Mouse (Mus musculus) frontal cortex, postnatal 36 days (tissue): ENCODE measurements around the gene Sntg2.

Experiments used
- DNase-seq, 2 experiments: peaks; one replicate each; pipeline ENCODE4 v3.0.0; 2022; ENCODE audit warnings: low spot score in 2 of 2

Gene Sntg2

GRCm38 (mm10) chr12:30202763-30203162 lies 170.4 kb downstream of the Sntg2 start:
- DNase-seq: no peak

GRCm38 (mm10) chr12:30201031-30201430 lies 172.1 kb downstream of the Sntg2 start:
- DNase-seq: no peak

- no peak for DNase-seq
Measured at GRCm38 (mm10) chr12:30200621-30201020, 172.6 kb downstream of the Sntg2 start.

- DNase-seq: peak in 1 of 2 experiments; percentile 65
Measured at GRCm38 (mm10) chr12:30199735-30200134, 173.4 kb downstream of the Sntg2 start.

GRCm38 (mm10) chr12:30198250-30198649 lies 174.9 kb downstream of the Sntg2 start:
- DNase-seq: no peak

GRCm38 (mm10) chr12:30181721-30182120 lies 191.5 kb downstream of the Sntg2 start:
- DNase-seq: no peak

GRCm38 (mm10) chr12:30179623-30180022 lies 193.6 kb downstream of the Sntg2 start:
- no peak for DNase-seq

- DNase-seq: no peak
Measured at GRCm38 (mm10) chr12:30177966-30178365, 195.2 kb downstream of the Sntg2 start.

- no peak for DNase-seq
Measured at GRCm38 (mm10) chr12:30177529-30177928, 195.6 kb downstream of the Sntg2 start.

- DNase-seq: peak in 1 of 2 experiments; percentile 55
Measured at GRCm38 (mm10) chr12:30168491-30168890, 204.7 kb downstream of the Sntg2 start.

- DNase-seq: no peak
Measured at GRCm38 (mm10) chr12:30164538-30164937, 208.6 kb downstream of the Sntg2 start.

- DNase-seq: no peak
Measured at GRCm38 (mm10) chr12:30164005-30164404, 209.2 kb downstream of the Sntg2 start.

- no peak for DNase-seq
Measured at GRCm38 (mm10) chr12:30161731-30162406, 211.3 kb downstream of the Sntg2 start.

GRCm38 (mm10) chr12:30160475-30160874 lies 212.7 kb downstream of the Sntg2 start:
- DNase-seq: no peak

- DNase-seq: no peak
Measured at GRCm38 (mm10) chr12:30159788-30160187, 213.4 kb downstream of the Sntg2 start.

GRCm38 (mm10) chr12:30154079-30154673 lies 219.0 kb downstream of the Sntg2 start:
- no peak for DNase-seq

GRCm38 (mm10) chr12:30142085-30142484 lies 231.1 kb downstream of the Sntg2 start:
- peak in 1 of 2 experiments; percentile 58 for DNase-seq

GRCm38 (mm10) chr12:30132524-30132923 lies 240.7 kb downstream of the Sntg2 start, which contains the start of gene Tpo:
Gene Tpo (minus strand): TSS chr12:30132624.
- DNase-seq: no peak

GRCm38 (mm10) chr12:30129411-30129716 lies 243.8 kb downstream of the Sntg2 start:
- DNase-seq: no peak

GRCm38 (mm10) chr12:30128561-30129410 lies 244.4 kb downstream of the Sntg2 start:
- DNase-seq: peak; percentile 66 to 88
